Mouse (Mus musculus) right cerebral cortex, postnatal 10 days (tissue): ENCODE measurements around the gene Tapbp.

Source experiments
- DNase-seq, 2 experiments: peaks; one replicate each; pipeline ENCODE4 v3.0.0; 2021; ENCODE audit warnings: low spot score in 2 of 2

The Tapbp gene

GRCm38 (mm10) chr17:33920282-33921097 is 4.8 kb downstream of the Tapbp start:
- DNase-seq, result peak; percentile 88 to 92

- no peak for DNase-seq
Measured at GRCm38 (mm10) chr17:33921361-33921760, 5.7 kb downstream of the Tapbp start.

- no peak for DNase-seq
Measured at GRCm38 (mm10) chr17:33924577-33925283, 9.0 kb downstream of the Tapbp start.

GRCm38 (mm10) chr17:33925406-33926116 is 9.9 kb downstream of the Tapbp start:
- DNase-seq, result no peak

- DNase-seq, result no peak
Measured at GRCm38 (mm10) chr17:33926207-33926932, 10.7 kb downstream of the Tapbp start.

- DNase-seq, result no peak
Measured at GRCm38 (mm10) chr17:33928251-33928947, 12.7 kb downstream of the Tapbp start.

GRCm38 (mm10) chr17:33929371-33930279 is 13.9 kb downstream of the Tapbp start, which contains the start of gene Rgl2:
Gene Rgl2 (plus strand): TSS chr17:33929543.
- peak; percentile 95 to 96 for DNase-seq

GRCm38 (mm10) chr17:33930280-33931158 is 14.8 kb downstream of the Tapbp start:
- DNase-seq, result peak; percentile 78 to 79

GRCm38 (mm10) chr17:33931159-33931866 is 15.6 kb downstream of the Tapbp start:
- DNase-seq, result peak in 1 of 2 experiments; percentile 58

GRCm38 (mm10) chr17:33931947-33932346 is 16.2 kb downstream of the Tapbp start:
- DNase-seq, result peak in 1 of 2 experiments; percentile 38

GRCm38 (mm10) chr17:33932448-33932847 is 16.7 kb downstream of the Tapbp start:
- peak in 1 of 2 experiments; percentile 45 for DNase-seq

- peak in 1 of 2 experiments; percentile 41 for DNase-seq
Measured at GRCm38 (mm10) chr17:33932970-33933369, 17.3 kb downstream of the Tapbp start.

GRCm38 (mm10) chr17:33935422-33936055 is 19.8 kb downstream of the Tapbp start:
- no peak for DNase-seq

- no peak for DNase-seq
Measured at GRCm38 (mm10) chr17:33936993-33937392, 21.3 kb downstream of the Tapbp start.

GRCm38 (mm10) chr17:33938783-33939182 is 23.1 kb downstream of the Tapbp start:
- no peak for DNase-seq

GRCm38 (mm10) chr17:33940206-33940805 is 24.6 kb downstream of the Tapbp start, which contains the start of the genes Pfdn6 and Wdr46:
Gene Pfdn6 (minus strand): TSS chr17:33940343.
Gene Wdr46 (plus strand): TSS chr17:33940660.
- DNase-seq, result peak; percentile 90 to 93

GRCm38 (mm10) chr17:33940981-33941380 is 25.3 kb downstream of the Tapbp start:
- no peak for DNase-seq
